Mouse (Mus musculus): ENCODE measurements around the gene Clec9a.

DNA sequence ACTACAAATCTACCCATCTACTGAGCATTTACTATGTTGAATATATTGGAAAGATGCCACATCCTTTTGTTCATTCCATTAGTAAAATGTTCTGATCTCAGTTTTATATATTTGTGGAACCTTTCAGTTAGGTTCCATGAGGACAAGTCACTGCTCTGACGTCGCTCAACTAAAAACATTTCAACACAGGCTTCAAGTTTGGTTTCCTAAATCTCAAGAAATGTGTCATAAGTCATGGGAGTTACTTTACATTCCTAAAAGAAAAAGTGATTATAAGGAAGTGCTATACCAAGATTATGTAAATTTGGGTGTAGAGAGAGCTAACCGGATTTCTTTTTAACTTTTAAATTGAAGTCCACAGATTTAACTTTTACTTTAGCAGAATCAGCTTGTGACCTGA is 27.4 kb downstream of the Clec9a start:
- TF ChIP-seq CTCF (IDR thresholded peaks at IDR 0.05; ENCODE audit: insufficient read depth, low read depth, low read length) (no peak), POLR2A (IDR thresholded peaks at IDR 0.05; ENCODE audit: insufficient read depth, low read depth, low read length) (no peak)
